30 mouse cellular contexts compared by ENCODE assay signal in genomic region chr6:90436192-90436907, GRCm38 (mm10). TPM values are rescaled to one million over a fixed set of nuclear protein-coding genes. Genes with fewer than 3 reads are reported as not detected.
DNase-seq lines count a peak whose midpoint lies in the region; ATAC-seq lines count a peak whose summit lies in the region.
"Had no signal": no experiment of that assay in that cellular context is flagged by ENCODE, and none has a peak within 500 bp of the region (broad histone marks: within the 10 kb centered on the region; RNA-seq: fewer than 3 reads in every experiment).

No protein-coding gene starts in this region.

- 71% methylated on average over 10 of the region's 10 CpGs for WGBS in lung, embryonic 15.5 days
- WGBS in intestine, embryonic 16.5 days, result 80% methylated on average over 10 of the region's 10 CpGs

- peak; percentile 35 to 51 for DNase-seq in heart, postnatal 10 days
- no peak for DNase-seq in heart, postnatal 25 days (ENCODE audit: low spot score)
- no peak for DNase-seq in lung, adult 18-20 months
- DNase-seq in adipocyte (ENCODE audit: low spot score), result peak; percentile 81
- DNase-seq in lung, postnatal 36 days, result peak; percentile 21
- DNase-seq in kidney, postnatal 4 days, result no peak
- DNase-seq: adrenal gland, postnatal 25 days; cerebellum, adult 11-12 months; cerebellum, adult 9-11 months; kidney, adult 8-10 months; layer of hippocampus, adult 9-11 months; liver, embryonic 13.5 days; spleen, adult 18-20 months; thymus, adult 18-20 months; thymus, postnatal 25 days had no signal

- H3K9ac ChIP-seq in lung, embryonic 15.5 days, result no peak overlapping the region
- no peak overlapping the region for H3K9ac ChIP-seq in intestine, embryonic 16.5 days (ENCODE audit: low read depth, low read length)
- H3K9ac ChIP-seq: embryonic facial prominence, embryonic 13.5 days; heart, embryonic 13.5 days; hindbrain, embryonic 12.5 days; intestine, embryonic 15.5 days; liver, embryonic 13.5 days had no signal

- H3K4me3 ChIP-seq in lung, embryonic 15.5 days, result no peak overlapping the region
- H3K4me3 ChIP-seq in intestine, embryonic 16.5 days (ENCODE audit: low read length), result no peak overlapping the region
- H3K4me3 ChIP-seq: embryonic facial prominence, embryonic 13.5 days; erythroblast, embryonic 14.5 days; heart, embryonic 13.5 days; hindbrain, embryonic 12.5 days; intestine, embryonic 15.5 days; liver, embryonic 13.5 days had no signal

- no peaks in the 10 kb centered on the region for H3K27me3 ChIP-seq in lung, embryonic 15.5 days
- H3K27me3 ChIP-seq in intestine, embryonic 16.5 days (replicated peaks; ENCODE audit: control insufficient read depth, insufficient read depth, low read length), result no peaks in the 10 kb centered on the region
- H3K27me3 ChIP-seq: embryonic facial prominence, embryonic 13.5 days; hindbrain, embryonic 12.5 days; intestine, embryonic 15.5 days; liver, embryonic 13.5 days had no signal

- no peaks in the 10 kb centered on the region for H3K9me3 ChIP-seq in lung, embryonic 15.5 days
- no peaks in the 10 kb centered on the region for H3K9me3 ChIP-seq in intestine, embryonic 16.5 days (ENCODE audit: control insufficient read depth, low read length)
- H3K9me3 ChIP-seq: embryonic facial prominence, embryonic 13.5 days; heart, embryonic 13.5 days; hindbrain, embryonic 12.5 days; intestine, embryonic 15.5 days; liver, embryonic 13.5 days had no signal

- peak; percentile 58; the same call in 1 of the 2 replicates for ATAC-seq in lung, embryonic 15.5 days (ENCODE audit: borderline replicate concordance, extremely low read depth, low FRiP score, low TSS enrichment)
- no peak for ATAC-seq in intestine, embryonic 16.5 days
- ATAC-seq: forebrain, embryonic 16.5 days; hindbrain, postnatal 0 days; midbrain, embryonic 16.5 days had no signal

- H3K36me3 ChIP-seq in lung, embryonic 15.5 days, result no peaks in the 10 kb centered on the region
- no peaks in the 10 kb centered on the region for H3K36me3 ChIP-seq in intestine, embryonic 16.5 days (ENCODE audit: control insufficient read depth, insufficient read depth, low read length)
- H3K36me3 ChIP-seq: embryonic facial prominence, embryonic 13.5 days; heart, embryonic 13.5 days; hindbrain, embryonic 12.5 days; intestine, embryonic 15.5 days; liver, embryonic 13.5 days had no signal

- intact Hi-C loops in heart, postnatal 10 days (cut with DNase I), result loop anchor here (5.0 kb wide), 1 partner anchor 126 kb away; no protein-coding TSS in a partner anchor
- intact Hi-C loops in heart, postnatal 25 days (cut with DNase I), result no loop called here

- no peaks in the 10 kb centered on the region for H3K4me1 ChIP-seq in lung, embryonic 15.5 days
- H3K4me1 ChIP-seq in intestine, embryonic 16.5 days (ENCODE audit: control insufficient read depth, insufficient read depth, low read length), result no peaks in the 10 kb centered on the region
- H3K4me1 ChIP-seq: embryonic facial prominence, embryonic 13.5 days; heart, embryonic 13.5 days; hindbrain, embryonic 12.5 days; intestine, embryonic 15.5 days; liver, embryonic 13.5 days had no signal

- H3K4me2 ChIP-seq in lung, embryonic 15.5 days, result no peak overlapping the region
- H3K4me2 ChIP-seq in intestine, embryonic 16.5 days (ENCODE audit: low read depth, low read length), result no peak overlapping the region
- H3K4me2 ChIP-seq: embryonic facial prominence, embryonic 13.5 days; heart, embryonic 13.5 days; hindbrain, embryonic 12.5 days; intestine, embryonic 15.5 days; liver, embryonic 13.5 days; midbrain, embryonic 11.5 days had no signal

- no peak overlapping the region for H3K27ac ChIP-seq in lung, embryonic 15.5 days
- H3K27ac ChIP-seq in intestine, embryonic 16.5 days (ENCODE audit: low read length), result no peak overlapping the region
- H3K27ac ChIP-seq: embryonic facial prominence, embryonic 13.5 days; heart, embryonic 13.5 days; hindbrain, embryonic 12.5 days; hindbrain, postnatal 0 days; intestine, embryonic 15.5 days; kidney, postnatal 0 days had no signal

RNA-seq across cellular contexts. Expression of gene Cfap100, which starts 7.8 kb away (rescaled TPM):
- under 1 TPM in 1 of 2 experiments, not detected in 1; 0.41 TPM for total RNA-seq in heart, postnatal 10 days (2021)
- under 1 TPM in 1 of 2 experiments, not detected in 1; 0.67 TPM for total RNA-seq in heart, postnatal 25 days (2021)
- 0.50 and 0.68 TPM in 2 replicates for polyA plus RNA-seq in lung, embryonic 15.5 days (2015; fragmentation: Nextera tagmentation; extraction: Ambion mirVana)
- polyA plus RNA-seq in intestine, embryonic 16.5 days (2015; fragmentation: Nextera tagmentation; extraction: Ambion mirVana), result 0.27 and 0.32 TPM in 2 replicates
- total RNA-seq: common myeloid progenitor, adult 5-6 weeks; megakaryocyte, adult 5-6 weeks had no signal
- polyA plus RNA-seq: erythroblast, embryonic 14.5 days; liver, embryonic 13.5 days had no signal

RNA-seq across cellular contexts. Expression of gene Klf15, which starts 26.0 kb away (rescaled TPM):
- total RNA-seq in heart, postnatal 10 days (2021), result 10 to 100 TPM; 15.6 to 38.7 TPM
- 10 to 100 TPM; 45.1 to 56.9 TPM for total RNA-seq in heart, postnatal 25 days (2021)
- polyA plus RNA-seq in lung, embryonic 15.5 days (2015; fragmentation: Nextera tagmentation; extraction: Ambion mirVana), result 10.9 and 13.5 TPM in 2 replicates
- 5.9 and 6.3 TPM in 2 replicates for polyA plus RNA-seq in intestine, embryonic 16.5 days (2015; fragmentation: Nextera tagmentation; extraction: Ambion mirVana)
- total RNA-seq: common myeloid progenitor, adult 5-6 weeks; megakaryocyte, adult 5-6 weeks; neutrophil, adult 5-6 weeks had no signal
- polyA plus RNA-seq: erythroblast, embryonic 14.5 days had no signal

RNA-seq across cellular contexts. Expression of gene Aldh1l1, which starts 49.9 kb away (rescaled TPM):
- total RNA-seq in heart, postnatal 10 days (2021), result 1 to 10 TPM; 1.0 to 2.2 TPM
- 1 to 10 TPM; 1.5 to 2.3 TPM for total RNA-seq in heart, postnatal 25 days (2021)
- 1.4 and 2.1 TPM in 2 replicates for polyA plus RNA-seq in lung, embryonic 15.5 days (2015; fragmentation: Nextera tagmentation; extraction: Ambion mirVana)
- polyA plus RNA-seq in intestine, embryonic 16.5 days (2015; fragmentation: Nextera tagmentation; extraction: Ambion mirVana), result 27.4 and 32.7 TPM in 2 replicates
- total RNA-seq: neutrophil, adult 5-6 weeks had no signal
- polyA plus RNA-seq: erythroblast, embryonic 14.5 days had no signal

Comparison
In these comparisons a context has a peak if more than half of its experiments do, and no peak if none do; other contexts are left out.
1. DNase-seq: peak in heart, postnatal 10 days (2 of 2), adipocyte (single experiment) and lung, postnatal 36 days (single experiment); none in heart, postnatal 25 days (single experiment), lung, adult 18-20 months (0 of 2) and kidney, postnatal 4 days (0 of 2).